Mouse (Mus musculus) liver, adult (tissue): ENCODE data around the gene Mut.

Experiments used
- GATA4 ChIP-seq: IDR thresholded peaks from 2 replicates; pipeline ENCODE4 v1.6.1; 2014; ENCODE audit warnings: mild to moderate bottlenecking, low read length; ENCODE audit not compliant: insufficient replicate concordance

Gene Mut

GRCm38 (mm10) chr17:40934420-40935231, at the start of gene Mut, which contains the start of gene Cenpq:
TSS of gene Mut (plus strand) at chr17:40934685.
TSS of gene Cenpq (minus strand) at chr17:40935047.
- no peak; the same call in 1 of the 2 replicates for TF ChIP-seq GATA4

- no peak for TF ChIP-seq GATA4
These were observed 49.3 kb upstream of the Mut start for GRCm38 (mm10) chr17:40885155-40885554.

- TF ChIP-seq GATA4: no peak
These were observed 46.5 kb upstream of the Mut start for GRCm38 (mm10) chr17:40887849-40888536.

GRCm38 (mm10) chr17:40896863-40897262, 37.6 kb upstream of the Mut start:
- no peak for TF ChIP-seq GATA4

- no peak for TF ChIP-seq GATA4
These were observed 34.6 kb upstream of the Mut start for GRCm38 (mm10) chr17:40899783-40900363.

GRCm38 (mm10) chr17:40903345-40903744, 31.1 kb upstream of the Mut start:
- TF ChIP-seq GATA4: no peak

- TF ChIP-seq GATA4: no peak
These were observed 30.4 kb upstream of the Mut start for GRCm38 (mm10) chr17:40904056-40904597.

- TF ChIP-seq GATA4: no peak
These were observed 29.7 kb upstream of the Mut start for GRCm38 (mm10) chr17:40904721-40905154.

- TF ChIP-seq GATA4: no peak
These were observed 20.2 kb upstream of the Mut start, which contains the start of gene Glyatl3 for GRCm38 (mm10) chr17:40914250-40914649. TSS of gene Glyatl3 (minus strand) at chr17:40914350.

GRCm38 (mm10) chr17:40915499-40915898, 19.0 kb upstream of the Mut start:
- no peak for TF ChIP-seq GATA4

GRCm38 (mm10) chr17:40933985-40934384, 500 bp upstream of the Mut start:
- TF ChIP-seq GATA4: no peak

- TF ChIP-seq GATA4: no peak
These were observed 14.0 kb downstream of the Mut start for GRCm38 (mm10) chr17:40948518-40948917.

GRCm38 (mm10) chr17:40977914-40978313, 43.4 kb downstream of the Mut start:
- TF ChIP-seq GATA4: no peak

GRCm38 (mm10) chr17:40992102-40992501, 57.6 kb downstream of the Mut start:
- no peak for TF ChIP-seq GATA4
